Mouse (Mus musculus): ENCODE results near the gene Rnf5. TPM values are rescaled to one million over a fixed set of nuclear protein-coding genes. Genes with fewer than 3 reads are reported as not detected.

The Rnf5 gene
- total RNA-seq, 4 experiments from 2014 or later: 72.6 to 101 (median 84.6) TPM

Other genes with a start within 250 kb of the Rnf5 start
- under 1 TPM; 0.40 to 0.90 (median 0.57) TPM for gene Btnl2, start 248.9 kb downstream of the Rnf5 start, total RNA-seq (2022)
- gene Btnl1, start 226.6 kb downstream of the Rnf5 start, total RNA-seq (2022): not detected
- gene BC051142, start 204.9 kb downstream of the Rnf5 start, total RNA-seq (2022): 1 to 10 TPM; 1.7 to 8.6 (median 5.6) TPM
- not detected for gene Btnl4, start 126.4 kb downstream of the Rnf5 start, total RNA-seq (2022)
- gene Btnl6, start 86.3 kb downstream of the Rnf5 start, total RNA-seq (2022): not detected
- 10 to 100 TPM; 25.8 to 39.8 (median 36.6) TPM for gene Notch4, start 39.4 kb downstream of the Rnf5 start, total RNA-seq (2022)
- gene Gpsm3, start 13.9 kb downstream of the Rnf5 start, total RNA-seq (2022): 1 to 10 TPM; 4.7 to 7.9 (median 6.4) TPM
- 10 to 100 TPM; 30.8 to 55.5 (median 44.0) TPM for gene Pbx2, start 12.4 kb downstream of the Rnf5 start, total RNA-seq (2022)
- 1 to 10 TPM in 3 of 4 experiments, under 1 TPM in 1; 0.52 to 2.4 (median 1.4) TPM for gene Ager, start 5.8 kb downstream of the Rnf5 start, total RNA-seq (2022)
- gene Agpat1, start 572 bp upstream of the Rnf5 start, total RNA-seq (2022): 100 to 1,000 TPM in 3 of 4 experiments, 10 to 100 TPM in 1; 84.6 to 108 (median 101) TPM
- gene Egfl8, start 12.3 kb upstream of the Rnf5 start, total RNA-seq (2022): 1 to 10 TPM; 1.7 to 3.5 (median 1.9) TPM
- 10 to 100 TPM; 59.2 to 70.5 (median 64.3) TPM for gene Ppt2, start 24.8 kb upstream of the Rnf5 start, total RNA-seq (2022)
- 10 to 100 TPM in 3 of 4 experiments, 1 to 10 TPM in 1; 7.0 to 36.3 (median 20.6) TPM for gene Prrt1, start 25.8 kb upstream of the Rnf5 start, total RNA-seq (2022)
- 10 to 100 TPM; 13.0 to 15.5 (median 15.1) TPM for gene Fkbpl, start 41.1 kb upstream of the Rnf5 start, total RNA-seq (2022)
- gene Atf6b, start 43.5 kb upstream of the Rnf5 start, total RNA-seq (2022): 10 to 100 TPM; 47.1 to 56.6 (median 51.1) TPM
- 10 to 100 TPM; 27.6 to 54.1 (median 41.4) TPM for gene Tnxb, start 66.8 kb upstream of the Rnf5 start, total RNA-seq (2022)
- 100 to 1,000 TPM; 116 to 180 (median 142) TPM for gene C4b, start 140.2 kb upstream of the Rnf5 start, total RNA-seq (2022)
- over 10,000 TPM in 2 of 4 experiments, 1,000 to 10,000 TPM in 2; 6,868 to 18,233 (median 12,184) TPM for gene Cyp21a1, start 200.9 kb upstream of the Rnf5 start, total RNA-seq (2022)
- gene Stk19, start 233.3 kb upstream of the Rnf5 start, total RNA-seq (2022): 10 to 100 TPM; 43.2 to 75.9 (median 64.6) TPM
- 10 to 100 TPM; 48.2 to 76.5 (median 67.0) TPM for gene Dxo, start 233.3 kb upstream of the Rnf5 start, total RNA-seq (2022)
- gene Skiv2l, start 246.5 kb upstream of the Rnf5 start, total RNA-seq (2022): 10 to 100 TPM; 67.2 to 85.0 (median 83.5) TPM
- 10 to 100 TPM; 41.7 to 59.8 (median 53.8) TPM for gene Nelfe, start 246.7 kb upstream of the Rnf5 start, total RNA-seq (2022)

Data from adrenal gland, adult 8-10 months (tissue).